Mouse (Mus musculus) kidney, adult 2 months (tissue): ENCODE measurements around the gene Igf2bp2.

Experiments
- CTCF ChIP-seq: fragments of 200-500 bp; conservative IDR thresholded peaks from 2 replicates; pipeline ENCODE4 v1.5.1; 2011; ENCODE audit warnings: low read depth, mild to moderate bottlenecking, control low read depth, low read length, moderate library complexity, mixed read lengths; ENCODE audit not compliant: insufficient read depth, insufficient read length
- POLR2A ChIP-seq: fragments of 200-500 bp; IDR thresholded peaks from one replicate; pipeline ENCODE4 v1.6.1; 2011; ENCODE audit warnings: low read depth, low read length, control low read depth

- TF ChIP-seq POLR2A (no peak), CTCF (peak; percentile 85)
Observed at GRCm38 (mm10) chr16:22123658-22124057, 39.4 kb downstream of the Igf2bp2 start.
